Mouse (Mus musculus): ENCODE data around the gene Fscn1. TPM values are rescaled to one million over a fixed set of nuclear protein-coding genes. Genes with fewer than 3 reads are reported as not detected.
A peak's percentile ranks its signal among the peaks of the same experiment; 100 is the strongest.

Gene Fscn1
- polyA plus RNA-seq, 1 experiment from 2014 or later, result 170 TPM

- H3K4me1 ChIP-seq (replicated peaks), result peaks cover 28% of the 10 kb centered on the region
- H3K9me3 ChIP-seq, result no peaks in the 10 kb centered on the region
- H3K27ac ChIP-seq, result peak overlapping the region; percentile 91
- peak overlapping the region; percentile 59 for H3K4me3 ChIP-seq (replicated peaks)
- peaks cover 7% of the 10 kb centered on the region; the same call in 1 of the 2 replicates for H3K36me3 ChIP-seq
- peak overlapping the region; percentile 83 for H3K9ac ChIP-seq
- H3K4me2 ChIP-seq (replicated peaks), result peak overlapping the region; percentile 90
- H3K27me3 ChIP-seq (replicated peaks), result peaks cover 4% of the 10 kb centered on the region; the same call in 1 of the 2 replicates
- WGBS, result 2% methylated on average over 11 of the region's 11 CpGs
- ATAC-seq, result peak; percentile 5
Observed at GRCm38 (mm10) chr5:142962444-142962961, 2.4 kb downstream of the Fscn1 start.

GRCm38 (mm10) chr5:142963003-142963704 lies 3.0 kb downstream of the Fscn1 start:
- Histone ChIP-seq H3K27me3 (replicated peaks) (peaks cover 4% of the 10 kb centered on the region; the same call in 1 of the 2 replicates), H3K9ac (peak overlapping the region; percentile 83)
- ATAC-seq, result peak; percentile 32; the same call in 1 of the 2 replicates

GRCm38 (mm10) chr5:142963705-142964494 lies 3.8 kb downstream of the Fscn1 start:
- WGBS, result 37% methylated on average over 17 of the region's 17 CpGs
- Histone ChIP-seq H3K27me3 (replicated peaks) (peaks cover 4% of the 10 kb centered on the region; the same call in 1 of the 2 replicates), H3K4me3 (replicated peaks) (peak overlapping the region; percentile 59), H3K36me3 (peaks cover 7% of the 10 kb centered on the region; the same call in 1 of the 2 replicates), H3K9me3 (no peaks in the 10 kb centered on the region), H3K27ac (0 out of 2 replicates have a peak overlapping the region, but pooled peaks have one; percentile 91), H3K4me1 (replicated peaks) (peaks cover 28% of the 10 kb centered on the region), H3K4me2 (replicated peaks) (peak overlapping the region; percentile 90), H3K9ac (peak overlapping the region; percentile 83)
- ATAC-seq, result no peak

More at GRCm38 (mm10) chr5:142963003-142963704, 3.0 kb downstream of the Fscn1 start:
- Histone ChIP-seq H3K36me3 (peaks cover 7% of the 10 kb centered on the region; the same call in 1 of the 2 replicates), H3K27ac (peak overlapping the region; percentile 91), H3K4me1 (replicated peaks) (peaks cover 28% of the 10 kb centered on the region), H3K9me3 (no peaks in the 10 kb centered on the region), H3K4me2 (replicated peaks) (peak overlapping the region; percentile 90), H3K4me3 (replicated peaks) (peak overlapping the region; percentile 59)
- 6% methylated on average over 13 of the region's 13 CpGs for WGBS

DNA sequence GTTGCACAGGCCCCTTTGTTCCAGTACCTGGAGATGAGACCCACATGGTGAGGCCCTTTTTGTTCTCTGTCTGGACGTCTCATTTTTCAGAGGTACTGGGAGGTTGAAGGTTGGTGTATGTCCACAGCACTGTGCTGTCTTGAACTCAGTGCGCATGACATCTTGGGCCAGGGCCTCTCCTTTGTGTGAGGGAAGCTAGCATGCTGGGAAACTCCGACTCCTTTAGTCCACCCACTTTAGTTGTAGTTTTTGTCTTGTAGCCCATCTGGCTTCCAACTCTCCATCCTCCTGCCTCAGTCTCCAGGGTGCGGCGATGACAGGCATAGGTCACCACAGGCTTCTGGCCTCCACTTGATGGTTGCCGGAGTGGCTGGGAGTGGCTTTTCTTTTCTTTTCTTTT lies 4.5 kb downstream of the Fscn1 start:
- Histone ChIP-seq H3K4me1 (replicated peaks) (peaks cover 28% of the 10 kb centered on the region), H3K9ac (no peak overlapping the region), H3K36me3 (peaks cover 12% of the 10 kb centered on the region), H3K27me3 (replicated peaks) (no peaks in the 10 kb centered on the region), H3K9me3 (no peaks in the 10 kb centered on the region), H3K4me2 (replicated peaks) (peak overlapping the region; percentile 90), H3K27ac (0 out of 2 replicates have a peak overlapping the region, but pooled peaks have one; percentile 91), H3K4me3 (replicated peaks) (no peak overlapping the region)
- WGBS, result 89% methylated on average over 6 of the region's 6 CpGs
- ATAC-seq, result no peak

- Histone ChIP-seq H3K9me3 (no peaks in the 10 kb centered on the region), H3K36me3 (peaks cover 42% of the 10 kb centered on the region), H3K4me1 (replicated peaks) (peaks cover 14% of the 10 kb centered on the region), H3K27me3 (replicated peaks) (no peaks in the 10 kb centered on the region), H3K4me2 (replicated peaks) (no peak overlapping the region), H3K9ac (no peak overlapping the region), H3K4me3 (replicated peaks) (no peak overlapping the region), H3K27ac (no peak overlapping the region)
- WGBS, result 87% methylated on average over 14 of the region's 14 CpGs
- no peak for ATAC-seq
Observed at GRCm38 (mm10) chr5:142968411-142968810, 8.3 kb downstream of the Fscn1 start.

GRCm38 (mm10) chr5:142973971-142974370 lies 13.8 kb downstream of the Fscn1 start:
- no peak overlapping the region for H3K4me2 ChIP-seq (replicated peaks)
- no peak overlapping the region for H3K9ac ChIP-seq
- H3K4me1 ChIP-seq (replicated peaks), result peaks cover 15% of the 10 kb centered on the region; the same call in 1 of the 2 replicates
- no peaks in the 10 kb centered on the region for H3K27me3 ChIP-seq (replicated peaks)
- no peak overlapping the region for H3K4me3 ChIP-seq (replicated peaks)
- peaks cover 34% of the 10 kb centered on the region for H3K36me3 ChIP-seq
- H3K9me3 ChIP-seq, result no peaks in the 10 kb centered on the region
- H3K27ac ChIP-seq, result no peak overlapping the region
- ATAC-seq, result no peak
- 60% methylated on average over 3 of the region's 3 CpGs for WGBS

DNA sequence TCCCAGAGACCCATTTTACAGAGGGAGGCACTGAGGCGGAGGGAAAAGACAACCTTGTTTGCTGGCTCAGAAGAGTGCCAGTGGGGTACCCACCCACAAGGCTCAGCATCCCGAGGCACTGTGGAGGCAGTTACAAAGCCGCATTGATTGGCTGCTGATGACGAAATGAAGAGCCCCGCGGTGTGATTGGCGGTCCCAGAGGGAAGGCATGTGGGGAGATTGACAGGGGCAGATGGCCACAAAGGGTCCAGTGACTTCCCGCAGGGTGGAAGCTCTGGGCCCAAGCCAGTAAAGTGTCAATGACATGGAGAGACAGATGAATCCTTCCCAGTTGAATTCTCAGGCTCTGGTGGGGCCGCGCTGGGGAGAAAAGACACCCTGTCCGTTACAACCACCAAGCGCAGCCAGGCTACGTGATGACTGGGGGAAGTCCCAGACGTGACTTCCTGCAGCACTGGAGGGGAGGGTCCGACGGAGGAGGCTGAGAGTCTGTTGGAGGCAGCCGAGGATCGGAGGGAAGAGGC lies 14.5 kb downstream of the Fscn1 start:
- Histone ChIP-seq H3K4me1 (replicated peaks) (peaks cover 15% of the 10 kb centered on the region; the same call in 1 of the 2 replicates), H3K27ac (peak overlapping the region; percentile 18; the same call in 1 of the 2 replicates), H3K4me2 (replicated peaks) (peak overlapping the region; percentile 44), H3K9ac (no peak overlapping the region), H3K27me3 (replicated peaks) (no peaks in the 10 kb centered on the region), H3K36me3 (peaks cover 29% of the 10 kb centered on the region), H3K4me3 (replicated peaks) (no peak overlapping the region), H3K9me3 (no peaks in the 10 kb centered on the region)
- ATAC-seq, result peak; percentile 64
- 21% methylated on average over 18 of the region's 18 CpGs for WGBS

DNA sequence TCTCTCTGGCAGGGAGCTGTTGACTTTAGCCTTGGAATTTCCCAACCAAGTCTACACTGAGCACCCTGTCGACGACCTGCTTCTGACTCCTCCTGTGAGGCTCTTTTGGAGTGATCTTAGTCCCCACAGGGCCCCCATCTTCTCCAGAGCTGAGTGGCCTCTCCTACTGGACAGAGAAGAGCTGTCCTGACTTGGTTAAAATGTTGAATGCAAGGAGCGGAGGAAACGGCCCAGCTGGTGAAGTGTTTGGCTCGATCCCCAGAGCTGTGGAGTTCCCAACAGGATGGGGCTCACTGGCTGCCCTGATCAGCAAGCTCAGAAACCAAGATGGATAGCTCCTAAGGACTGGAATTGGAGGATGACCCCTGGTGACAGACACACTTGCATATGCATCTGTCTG lies 16.4 kb downstream of the Fscn1 start:
- WGBS, result 37% methylated on average over 5 of the region's 5 CpGs
- Histone ChIP-seq H3K27me3 (replicated peaks) (no peaks in the 10 kb centered on the region), H3K4me3 (replicated peaks) (no peak overlapping the region), H3K36me3 (peaks cover 12% of the 10 kb centered on the region), H3K4me1 (replicated peaks) (peaks cover 15% of the 10 kb centered on the region; the same call in 1 of the 2 replicates), H3K27ac (peak overlapping the region; percentile 78), H3K4me2 (replicated peaks) (no peak overlapping the region), H3K9me3 (no peaks in the 10 kb centered on the region), H3K9ac (no peak overlapping the region)
- peak; percentile 29 for ATAC-seq

GRCm38 (mm10) chr5:142982046-142982801 lies 22.1 kb downstream of the Fscn1 start:
- Histone ChIP-seq H3K27me3 (replicated peaks) (no peaks in the 10 kb centered on the region), H3K4me2 (replicated peaks) (no peak overlapping the region), H3K9ac (no peak overlapping the region), H3K36me3 (no peaks in the 10 kb centered on the region), H3K9me3 (no peaks in the 10 kb centered on the region), H3K4me1 (replicated peaks) (no peaks in the 10 kb centered on the region), H3K27ac (0 out of 2 replicates have a peak overlapping the region, but pooled peaks have one; percentile 32), H3K4me3 (replicated peaks) (no peak overlapping the region)
- 65% methylated on average over 16 of the region's 16 CpGs for WGBS
- no peak for ATAC-seq

GRCm38 (mm10) chr5:142983174-142983573 lies 23.0 kb downstream of the Fscn1 start:
- Histone ChIP-seq H3K27me3 (replicated peaks) (no peaks in the 10 kb centered on the region), H3K4me2 (replicated peaks) (no peak overlapping the region), H3K4me1 (replicated peaks) (no peaks in the 10 kb centered on the region), H3K27ac (no peak overlapping the region), H3K4me3 (replicated peaks) (no peak overlapping the region), H3K9ac (no peak overlapping the region), H3K36me3 (no peaks in the 10 kb centered on the region), H3K9me3 (no peaks in the 10 kb centered on the region)
- WGBS, result 68% methylated on average over 8 of the region's 8 CpGs
- ATAC-seq, result no peak

- no peaks in the 10 kb centered on the region for H3K36me3 ChIP-seq
- no peak overlapping the region for H3K4me2 ChIP-seq (replicated peaks)
- ATAC-seq, result no peak
- H3K4me3 ChIP-seq (replicated peaks), result no peak overlapping the region
- H3K9me3 ChIP-seq, result no peaks in the 10 kb centered on the region
- no peak overlapping the region for H3K9ac ChIP-seq
- no peaks in the 10 kb centered on the region for H3K4me1 ChIP-seq (replicated peaks)
- 88% methylated on average over 10 of the region's 10 CpGs for WGBS
- H3K27me3 ChIP-seq (replicated peaks), result no peaks in the 10 kb centered on the region
- no peak overlapping the region for H3K27ac ChIP-seq
Observed at GRCm38 (mm10) chr5:142984271-142984670, 24.1 kb downstream of the Fscn1 start.

All from intestine, embryonic 15.5 days (tissue).